Mouse (Mus musculus) bone marrow macrophage, adult 2 months (primary cell): ENCODE data around the gene Atp2b1.

ENCODE experiments used
- CTCF ChIP-seq: IDR thresholded peaks from 2 replicates; pipeline ENCODE4 v1.5.1; 2012; ENCODE audit warnings: low read depth, mild to moderate bottlenecking, low read length, moderate library complexity
- POLR2A ChIP-seq: IDR thresholded peaks from 2 replicates; pipeline ENCODE4 v1.6.1; 2012; ENCODE audit warnings: mild to moderate bottlenecking, low read depth, low read length, borderline replicate concordance

DNA sequence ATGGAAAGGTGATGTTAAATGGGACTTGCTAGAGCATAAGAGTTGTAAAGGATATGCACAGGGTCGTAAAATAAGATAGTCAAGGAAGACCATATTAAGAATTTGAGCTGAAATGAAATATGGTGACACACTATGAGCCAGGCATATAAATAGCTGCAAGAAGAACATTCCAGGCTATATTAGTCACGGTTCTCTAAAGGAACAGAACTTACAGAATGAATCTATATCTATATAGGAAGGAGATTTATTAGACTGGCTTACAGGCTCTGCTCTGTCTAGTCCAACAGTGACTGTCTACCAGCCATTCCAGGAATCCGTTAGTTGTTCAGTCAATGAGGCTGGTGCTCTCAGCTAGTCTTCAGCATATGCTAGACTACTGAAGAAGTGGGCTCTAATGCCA, 90.7 kb downstream of the Atp2b1 start:
- no peak for TF ChIP-seq POLR2A
- no peak for TF ChIP-seq CTCF
